Mouse (Mus musculus): ENCODE results near the gene Mtrex. TPM values are rescaled to one million over a fixed set of nuclear protein-coding genes. Genes with fewer than 3 reads are reported as not detected.
A peak's percentile ranks its signal among the peaks of the same experiment; 100 is the strongest.

Gene Mtrex
- polyA plus RNA-seq, 2 experiments: 50.8 to 60.2 TPM

DNA sequence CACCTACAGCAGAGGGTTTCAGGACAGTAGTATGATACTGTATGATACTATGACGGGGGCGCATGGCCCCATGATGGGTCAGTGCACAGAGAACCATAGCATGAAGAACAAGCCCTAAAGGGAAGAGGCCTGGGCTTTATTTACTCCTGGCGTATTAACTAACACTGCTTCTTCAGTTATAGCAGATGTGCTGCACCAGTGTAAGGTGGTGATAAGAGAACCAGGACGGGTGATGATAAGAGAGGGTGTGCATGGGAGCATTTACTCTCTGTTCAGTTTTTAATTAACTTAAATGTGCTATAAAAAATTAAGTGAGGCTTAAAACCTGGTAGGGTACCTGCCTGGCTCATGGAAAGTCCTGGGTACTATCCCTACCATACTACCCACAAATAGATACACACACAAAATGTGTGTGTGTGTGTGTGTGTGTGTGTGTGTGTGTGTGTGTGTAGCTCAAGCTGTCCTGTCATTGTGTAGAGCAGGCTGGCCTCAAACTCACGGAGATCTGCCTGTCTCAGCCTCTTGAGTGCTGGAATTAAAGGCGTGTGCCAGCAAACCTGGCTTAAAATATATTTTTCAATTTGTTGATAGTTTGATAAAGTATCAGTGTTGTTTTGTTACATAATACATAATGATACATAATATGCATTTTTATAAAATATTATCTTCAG is 88.5 kb downstream of the Mtrex start:
- no peak overlapping the region for H3K27ac ChIP-seq (replicated peaks; ENCODE audit: low read depth, low read length)
- H3K9me3 ChIP-seq (ENCODE audit: control insufficient read depth, low read length): no peaks in the 10 kb centered on the region
- no peak for TF ChIP-seq POLR2A (IDR thresholded peaks at IDR 0.05; ENCODE audit: borderline replicate concordance, extremely low read depth, insufficient read depth, insufficient read length)
- DNase-seq (ENCODE audit: low spot score): no peak
- no peak overlapping the region for H3K9ac ChIP-seq (ENCODE audit: low read depth, low read length, severe bottlenecking)
- ATAC-seq (ENCODE audit: low FRiP score, low read depth): no peak
- WGBS: 93% methylated on average over 6 of the region's 6 CpGs
- H3K36me3 ChIP-seq (ENCODE audit: control insufficient read depth, insufficient read depth, low read length): no peaks in the 10 kb centered on the region; the same call in 1 of the 2 replicates
- H3K4me2 ChIP-seq (replicated peaks; ENCODE audit: low read depth, low read length, severe bottlenecking): no peak overlapping the region
- H3K4me3 ChIP-seq (replicated peaks; ENCODE audit: low read length): no peak overlapping the region
- no peaks in the 10 kb centered on the region for H3K27me3 ChIP-seq (ENCODE audit: control insufficient read depth, insufficient read depth, low read length)
- H3K4me1 ChIP-seq (ENCODE audit: control insufficient read depth, insufficient read depth, low read length): no peaks in the 10 kb centered on the region; the same call in 1 of the 2 replicates

GRCm38 (mm10) chr13:112837621-112838155 is 89.5 kb downstream of the Mtrex start:
- H3K4me2 ChIP-seq (replicated peaks; ENCODE audit: low read depth, low read length, severe bottlenecking): no peak overlapping the region
- no peaks in the 10 kb centered on the region; the same call in 1 of the 2 replicates for H3K36me3 ChIP-seq (ENCODE audit: control insufficient read depth, insufficient read depth, low read length)
- no peak overlapping the region for H3K4me3 ChIP-seq (replicated peaks; ENCODE audit: low read length)
- WGBS: 75% methylated on average over 9 of the region's 9 CpGs
- no peaks in the 10 kb centered on the region for H3K9me3 ChIP-seq (ENCODE audit: control insufficient read depth, low read length)
- ATAC-seq (ENCODE audit: low FRiP score, low read depth): no peak
- no peak for DNase-seq (ENCODE audit: low spot score)
- H3K27ac ChIP-seq (replicated peaks; ENCODE audit: low read depth, low read length): no peak overlapping the region
- no peaks in the 10 kb centered on the region; the same call in 1 of the 2 replicates for H3K4me1 ChIP-seq (ENCODE audit: control insufficient read depth, insufficient read depth, low read length)
- H3K9ac ChIP-seq (ENCODE audit: low read depth, low read length, severe bottlenecking): no peak overlapping the region
- H3K27me3 ChIP-seq (ENCODE audit: control insufficient read depth, insufficient read depth, low read length): no peaks in the 10 kb centered on the region
- no peak for TF ChIP-seq POLR2A (IDR thresholded peaks at IDR 0.05; ENCODE audit: borderline replicate concordance, extremely low read depth, insufficient read depth, insufficient read length)

- ATAC-seq (ENCODE audit: low FRiP score, low read depth): no peak
- WGBS: 79% methylated on average over 2 of the region's 2 CpGs
- Histone ChIP-seq H3K9ac (ENCODE audit: low read depth, low read length, severe bottlenecking) (no peak overlapping the region), H3K4me2 (replicated peaks; ENCODE audit: low read depth, low read length, severe bottlenecking) (no peak overlapping the region), H3K9me3 (ENCODE audit: control insufficient read depth, low read length) (no peaks in the 10 kb centered on the region), H3K27ac (replicated peaks; ENCODE audit: low read depth, low read length) (no peak overlapping the region), H3K4me1 (ENCODE audit: control insufficient read depth, insufficient read depth, low read length) (no peaks in the 10 kb centered on the region; the same call in 1 of the 2 replicates), H3K27me3 (ENCODE audit: control insufficient read depth, insufficient read depth, low read length) (no peaks in the 10 kb centered on the region), H3K36me3 (ENCODE audit: control insufficient read depth, insufficient read depth, low read length) (no peaks in the 10 kb centered on the region), H3K4me3 (replicated peaks; ENCODE audit: low read length) (no peak overlapping the region)
- TF ChIP-seq POLR2A (IDR thresholded peaks at IDR 0.05; ENCODE audit: borderline replicate concordance, extremely low read depth, insufficient read depth, insufficient read length): no peak
- no peak for DNase-seq (ENCODE audit: low spot score)
These were observed 90.2 kb downstream of the Mtrex start for GRCm38 (mm10) chr13:112836951-112837350.

DNA sequence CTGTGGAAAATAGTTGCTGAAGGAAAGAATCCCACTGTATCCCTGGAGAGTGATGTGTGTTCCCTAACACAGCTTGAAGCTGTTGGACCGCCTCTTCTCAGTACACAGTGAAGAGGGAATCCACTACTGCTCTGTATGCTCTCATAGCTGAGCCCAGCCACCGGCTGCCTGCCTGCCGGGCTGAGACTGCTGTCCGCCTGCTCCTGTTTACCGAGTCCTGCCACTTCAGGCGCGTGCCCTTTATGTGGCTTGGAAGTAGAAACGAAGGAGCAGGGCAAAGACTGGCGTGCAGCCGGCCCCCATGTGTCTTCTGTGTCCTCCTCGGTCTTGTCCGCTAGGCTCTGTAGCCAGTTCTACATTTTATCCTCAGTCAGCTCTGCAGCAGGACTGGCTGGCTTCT is 92.1 kb downstream of the Mtrex start:
- 44% methylated on average over 12 of the region's 12 CpGs for WGBS
- TF ChIP-seq POLR2A (IDR thresholded peaks at IDR 0.05; ENCODE audit: borderline replicate concordance, extremely low read depth, insufficient read depth, insufficient read length): no peak
- Histone ChIP-seq H3K36me3 (ENCODE audit: control insufficient read depth, insufficient read depth, low read length) (no peaks in the 10 kb centered on the region), H3K4me3 (replicated peaks; ENCODE audit: low read length) (no peak overlapping the region), H3K9me3 (ENCODE audit: control insufficient read depth, low read length) (no peaks in the 10 kb centered on the region), H3K9ac (ENCODE audit: low read depth, low read length, severe bottlenecking) (no peak overlapping the region), H3K27me3 (ENCODE audit: control insufficient read depth, insufficient read depth, low read length) (no peaks in the 10 kb centered on the region), H3K4me1 (ENCODE audit: control insufficient read depth, insufficient read depth, low read length) (no peaks in the 10 kb centered on the region; the same call in 1 of the 2 replicates), H3K27ac (replicated peaks; ENCODE audit: low read depth, low read length) (no peak overlapping the region), H3K4me2 (replicated peaks; ENCODE audit: low read depth, low read length, severe bottlenecking) (no peak overlapping the region)
- DNase-seq (ENCODE audit: low spot score): no peak
- ATAC-seq (ENCODE audit: low FRiP score, low read depth): 0 out of 2 replicates have a peak, but pooled peaks have one; percentile 30

DNA sequence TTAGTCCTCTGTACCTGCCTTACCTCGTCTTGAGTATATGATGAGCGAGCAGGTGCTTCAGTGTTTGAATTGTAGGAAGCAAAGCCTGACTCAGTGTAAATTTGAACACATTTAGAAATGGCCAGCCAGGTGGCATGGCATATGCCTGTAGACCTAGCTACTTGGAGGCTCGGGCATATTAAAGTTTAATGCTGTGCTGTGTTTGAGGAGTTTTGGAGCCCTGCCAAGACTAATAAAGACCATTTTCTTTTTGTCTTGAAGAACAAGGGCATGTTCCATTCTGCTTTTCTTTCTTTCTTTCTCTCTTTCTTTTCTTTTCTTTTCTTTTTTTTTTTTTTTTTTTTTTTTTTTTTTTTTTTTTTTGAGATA is 93.3 kb downstream of the Mtrex start:
- WGBS: 45% methylated on average over 3 of the region's 3 CpGs
- ATAC-seq (ENCODE audit: low FRiP score, low read depth) (no peak), DNase-seq (ENCODE audit: low spot score) (peak; percentile 21)
- Histone ChIP-seq H3K27ac (replicated peaks; ENCODE audit: low read depth, low read length) (no peak overlapping the region), H3K4me1 (ENCODE audit: control insufficient read depth, insufficient read depth, low read length) (no peaks in the 10 kb centered on the region; the same call in 1 of the 2 replicates), H3K27me3 (ENCODE audit: control insufficient read depth, insufficient read depth, low read length) (no peaks in the 10 kb centered on the region), H3K9ac (ENCODE audit: low read depth, low read length, severe bottlenecking) (no peak overlapping the region), H3K9me3 (ENCODE audit: control insufficient read depth, low read length) (no peaks in the 10 kb centered on the region), H3K4me3 (replicated peaks; ENCODE audit: low read length) (no peak overlapping the region), H3K4me2 (replicated peaks; ENCODE audit: low read depth, low read length, severe bottlenecking) (no peak overlapping the region), H3K36me3 (ENCODE audit: control insufficient read depth, insufficient read depth, low read length) (no peaks in the 10 kb centered on the region)
- no peak for TF ChIP-seq POLR2A (IDR thresholded peaks at IDR 0.05; ENCODE audit: borderline replicate concordance, extremely low read depth, insufficient read depth, insufficient read length)
